Mouse (Mus musculus): ENCODE measurements around the gene Olfr974.
"Not testable (repeated sequence)": the region's sequence is repeated elsewhere in the genome, so short reads cannot be mapped to it uniquely, and the experiment has no call there.

Gene Olfr974

DNA sequence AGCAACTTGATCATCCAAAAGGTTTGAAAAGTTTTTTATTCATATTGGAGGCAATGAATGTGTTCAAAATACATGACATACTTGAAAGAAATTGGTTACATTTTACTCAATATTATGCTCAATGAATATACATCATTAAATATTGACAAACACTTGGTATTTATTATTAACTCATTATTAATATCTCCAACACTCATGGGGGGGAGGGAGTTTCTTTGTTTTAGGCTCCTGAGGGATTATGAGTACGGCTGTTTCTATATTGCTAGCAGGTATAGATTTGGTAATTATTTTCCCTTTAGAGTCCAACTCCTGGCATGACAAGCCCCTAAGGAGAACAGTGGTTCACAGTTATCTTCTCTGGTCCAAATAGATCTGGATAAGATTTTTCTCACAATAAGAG is at the start of gene Olfr974:
Gene Olfr974, plus strand, starts transcription at position 301 of the 400 bp plus-strand sequence.
- no peak for DNase-seq (ENCODE audit: low read depth, low spot score)

DNA sequence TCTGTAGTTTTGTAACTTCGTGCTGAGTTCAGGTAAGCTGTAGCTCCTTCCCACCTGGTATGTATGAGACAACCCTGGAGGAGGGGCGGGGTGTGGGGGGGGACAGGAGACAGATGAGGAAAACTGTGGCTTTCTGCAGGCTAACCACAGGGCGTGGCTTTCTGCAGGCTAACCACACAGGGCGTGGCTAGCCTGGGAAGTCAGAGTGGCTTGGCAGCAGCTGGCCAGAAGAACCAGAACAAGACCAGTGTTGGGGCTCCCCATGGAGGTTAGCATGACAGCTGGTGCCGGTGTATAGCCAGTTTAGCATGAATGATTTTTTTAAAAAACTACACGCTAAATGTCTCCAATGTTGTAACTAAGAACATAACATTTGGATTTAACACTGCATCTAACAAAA is 32.2 kb upstream of the Olfr974 start:
- DNase-seq (ENCODE audit: low read depth, low spot score): no peak

DNA sequence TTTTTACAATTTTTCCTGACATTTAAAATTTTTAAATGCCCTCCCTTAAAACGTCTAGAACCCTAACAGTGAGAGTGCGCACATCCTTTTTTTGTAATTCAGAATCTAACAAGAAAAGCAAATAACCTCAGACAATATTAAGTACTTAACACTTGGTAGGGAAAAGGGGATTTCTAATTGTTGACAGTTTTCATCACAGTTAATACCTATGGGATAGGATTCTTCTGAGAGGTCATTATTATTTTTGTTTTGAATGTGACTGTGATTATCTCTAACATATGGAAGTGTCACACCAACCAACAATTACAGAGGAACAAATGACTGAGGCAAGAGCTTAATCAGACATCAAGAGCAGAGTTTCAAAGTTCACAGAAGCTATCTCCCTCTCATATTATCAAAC is 30.3 kb upstream of the Olfr974 start, which contains the start of gene Olfr229:
Gene Olfr229, plus strand, starts transcription at position 301 of the 400 bp plus-strand sequence.
- no peak for DNase-seq (ENCODE audit: low read depth, low spot score)

DNA sequence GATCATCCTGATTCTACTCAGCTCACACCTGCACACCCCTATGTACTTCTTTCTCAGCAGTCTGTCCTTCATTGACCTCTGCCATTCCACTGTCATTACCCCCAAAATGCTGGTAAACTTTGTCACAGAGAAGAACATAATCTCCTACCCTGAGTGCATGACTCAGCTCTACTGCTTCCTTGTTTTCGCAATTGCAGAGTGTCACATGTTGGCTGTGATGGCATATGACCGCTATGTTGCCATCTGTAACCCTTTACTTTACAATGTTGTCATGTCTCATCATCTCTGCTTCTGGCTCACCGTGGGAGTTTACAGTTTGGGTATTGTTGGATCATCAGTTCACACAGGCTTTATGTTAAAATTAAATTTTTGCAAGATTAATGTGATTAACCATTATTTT is 27.4 kb upstream of the Olfr974 start:
- no peak for DNase-seq (ENCODE audit: low read depth, low spot score)

DNA sequence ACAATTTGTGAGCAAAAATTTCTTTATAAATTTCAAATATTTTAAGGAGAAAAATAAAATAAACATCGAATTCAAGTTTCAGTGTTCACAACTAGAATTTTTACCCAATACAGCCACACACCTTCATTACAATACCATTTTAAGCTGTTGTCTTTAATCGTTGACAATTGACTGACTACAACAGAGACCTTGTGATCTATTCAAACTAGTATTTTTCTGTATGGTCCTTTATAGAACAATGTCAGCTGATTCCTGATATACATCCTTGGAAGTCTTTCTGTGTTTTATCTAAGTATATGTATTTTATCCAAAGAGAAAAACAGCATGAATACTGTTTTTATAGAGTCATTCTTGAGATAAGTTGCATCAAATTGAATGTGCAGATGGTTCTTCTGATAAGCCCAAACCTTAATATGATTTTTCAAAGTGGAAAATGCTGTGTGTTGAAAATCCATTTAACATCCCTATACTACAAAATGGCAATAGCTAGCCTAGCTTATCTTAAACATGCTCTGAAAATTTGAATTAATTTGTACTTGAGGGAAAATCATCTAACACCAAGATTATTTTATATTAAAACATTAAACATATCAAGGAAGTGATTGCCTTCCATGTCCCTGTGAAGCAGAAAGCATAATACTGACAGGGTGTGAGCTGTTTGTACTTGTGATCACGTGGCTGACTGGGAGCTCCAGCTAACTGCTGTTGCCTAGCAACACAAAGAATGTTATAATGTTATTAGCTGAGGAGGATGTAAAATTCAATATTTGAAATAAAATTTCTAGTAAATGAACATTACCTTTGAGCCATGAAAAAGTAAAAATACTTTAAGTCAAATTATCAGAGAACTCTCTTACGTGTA is 9.1 kb upstream of the Olfr974 start:
- not testable (repeated sequence) for DNase-seq (ENCODE audit: low read depth, low spot score)

DNA sequence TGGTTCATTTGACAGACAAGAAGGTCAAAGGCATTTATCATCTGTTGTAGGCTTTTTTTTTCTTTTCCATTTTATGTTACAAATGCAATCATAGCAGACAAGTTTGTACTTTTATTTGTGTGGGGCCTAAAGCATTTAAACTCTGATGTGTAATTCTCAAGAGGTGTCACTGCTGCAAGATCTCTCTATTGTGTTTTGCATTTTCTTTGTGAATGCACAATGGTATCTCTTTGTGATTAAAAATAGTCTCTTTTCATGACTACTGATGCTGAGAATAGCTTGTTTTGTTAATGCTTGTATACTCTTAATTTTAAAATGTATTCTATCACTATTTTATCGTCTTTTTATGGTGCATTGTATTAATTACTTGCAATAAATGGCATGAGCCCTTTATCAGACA is 8.5 kb upstream of the Olfr974 start:
- not testable (repeated sequence) for DNase-seq (ENCODE audit: low read depth, low spot score)

DNA sequence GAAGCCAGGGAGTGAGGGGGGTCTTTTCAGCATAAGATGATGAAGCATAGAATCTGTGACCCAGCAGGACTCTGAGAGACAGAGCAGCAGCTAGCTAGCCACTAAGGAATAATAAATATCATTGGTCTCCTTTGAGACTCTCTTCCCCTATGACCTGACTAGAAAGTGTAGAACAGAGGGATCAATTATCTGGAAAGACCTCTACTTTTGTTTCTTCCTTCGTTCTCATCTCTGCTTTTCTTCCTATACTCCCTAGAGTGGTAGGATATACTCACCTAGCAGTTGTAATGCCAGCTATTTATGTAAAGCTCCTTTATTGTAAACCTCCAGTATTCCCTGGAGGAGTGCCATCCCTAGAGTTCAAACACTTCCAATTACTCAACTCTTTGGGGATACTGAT is 14.6 kb downstream of the Olfr974 start, which contains the start of gene Olfr975:
Gene Olfr975, minus strand, starts transcription at position 101 of the 400 bp plus-strand sequence.
- DNase-seq (ENCODE audit: low read depth, low spot score): no peak

DNA sequence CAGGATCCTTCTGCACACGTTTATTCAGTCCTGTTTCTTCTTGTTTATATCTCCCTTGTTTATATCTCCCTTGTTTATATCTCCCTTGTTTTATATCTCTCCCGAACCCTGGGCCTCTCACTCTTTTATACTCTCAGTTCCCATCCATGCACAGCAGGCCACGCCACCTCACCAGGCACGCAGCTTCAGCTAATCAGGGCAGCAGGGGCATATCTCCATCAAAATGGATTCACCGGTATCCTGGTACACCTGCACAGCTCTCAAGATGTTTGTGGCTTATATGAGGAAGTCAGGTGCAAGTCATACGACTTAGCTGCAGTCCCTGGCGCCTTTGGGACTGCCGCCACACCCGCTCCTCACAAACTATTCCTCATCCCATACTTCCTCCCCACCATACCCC is 23.7 kb downstream of the Olfr974 start, which contains the start of gene Olfr976:
Gene Olfr976, minus strand, starts transcription at position 101 of the 400 bp plus-strand sequence.
- DNase-seq (ENCODE audit: low read depth, low spot score): not testable (repeated sequence)

DNA sequence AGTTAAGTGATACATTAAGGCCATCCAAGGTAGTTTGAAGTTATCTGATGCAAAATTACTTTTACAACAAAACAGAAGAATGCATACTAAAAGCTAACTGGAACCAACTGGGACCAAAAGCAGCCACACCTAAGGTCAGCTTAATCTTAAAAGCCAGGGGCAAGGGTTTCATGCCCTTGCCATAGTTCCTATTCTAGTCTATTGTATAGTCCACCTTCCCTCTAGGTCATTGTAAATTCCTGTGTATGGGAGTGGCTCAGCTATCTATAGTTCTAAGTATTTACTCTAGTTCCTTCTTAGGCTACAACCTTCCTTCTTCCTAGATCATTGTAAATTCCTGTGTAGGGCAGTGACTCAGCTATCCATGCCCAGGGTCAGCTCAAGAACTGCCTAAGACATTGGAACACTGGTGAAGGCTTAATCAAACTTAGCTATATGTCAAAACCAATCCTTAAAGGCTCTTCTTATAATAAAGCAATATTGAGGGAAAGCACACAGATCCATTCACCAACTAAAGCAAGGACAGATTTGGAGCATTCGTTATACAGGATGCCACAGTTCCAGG is 39.4 kb downstream of the Olfr974 start:
- DNase-seq (ENCODE audit: low read depth, low spot score): not testable (repeated sequence)

DNA sequence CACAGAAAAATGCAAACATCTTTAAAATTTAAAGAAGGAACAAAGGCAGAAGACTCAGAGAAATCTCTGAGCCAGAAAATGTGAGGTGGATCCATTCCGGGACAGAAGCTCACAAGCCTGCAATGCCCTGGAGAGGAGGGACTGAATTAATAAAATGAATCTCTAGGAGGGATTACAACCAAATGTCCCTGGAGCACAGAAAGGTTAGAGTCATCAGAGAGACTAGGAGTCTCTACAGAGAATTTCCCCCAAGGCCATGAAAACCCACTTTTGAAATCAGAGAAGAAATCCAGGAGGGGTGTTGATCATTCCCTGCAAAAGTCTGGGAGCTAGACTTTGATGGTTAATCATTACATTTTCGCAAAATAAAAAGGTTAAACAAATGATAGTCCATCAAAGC is 54.5 kb downstream of the Olfr974 start, which contains the start of gene Olfr978:
Gene Olfr978, plus strand, starts transcription at position 301 of the 400 bp plus-strand sequence.
- no peak for DNase-seq (ENCODE audit: low read depth, low spot score)

Data from embryo, embryonic 11.5 days (tissue).